Mouse (Mus musculus): ENCODE measurements around the gene Rad23a.

GRCm38 (mm10) chr8:84846722-84847572, 6.5 kb upstream of the Rad23a start, which contains the start of gene Calr:
- no peak for TF ChIP-seq E2F4 (IDR thresholded peaks at IDR 0.05; ENCODE audit: borderline replicate concordance, low read depth, low read length)
- peak; percentile 79; the same call in 1 of the 2 replicates for TF ChIP-seq SIN3A (IDR thresholded peaks at IDR 0.05; ENCODE audit: low read length)
- peak; percentile 91 to 94 for TF ChIP-seq POLR2A (IDR thresholded peaks at IDR 0.05; ENCODE audit: control insufficient read depth in 1 of 2, insufficient read depth in 1 of 2, low read depth in 1 of 2, low read length in 2 of 2, poor library complexity in 1 of 2)
- TF ChIP-seq CTCF (IDR thresholded peaks at IDR 0.05 in 2 of 3, conservative IDR thresholded peaks at IDR 0.05 in 1 of 3; ENCODE audit: control insufficient read depth in 1 of 3, insufficient read depth in 1 of 3, low read depth in 2 of 3, low read length in 3 of 3, poor library complexity in 1 of 3, severe bottlenecking in 1 of 3) = 0 out of 6 replicates have a peak, but pooled peaks of 1 of the 3 experiments have one; percentile 16
- 0 out of 2 replicates have a peak, but pooled peaks have one; percentile 45 for TF ChIP-seq UBTF (IDR thresholded peaks at IDR 0.05; ENCODE audit: borderline replicate concordance, insufficient read depth, low read depth, low read length)
- peak; percentile 92 for TF ChIP-seq MXI1 (IDR thresholded peaks at IDR 0.05; ENCODE audit: low read depth, low read length)
- TF ChIP-seq POLR2AphosphoS5 (IDR thresholded peaks at IDR 0.05; ENCODE audit: borderline replicate concordance, low read depth, low read length) = peak; percentile 94
